8 mouse cellular contexts compared by ENCODE assay signal in genomic region chr2:27744612-27745351, GRCm38 (mm10).
DNase-seq lines count a peak whose midpoint lies in the region; ATAC-seq and TF ChIP-seq lines count a peak whose summit lies in the region.

No protein-coding gene starts in this region.

- TF ChIP-seq POLR2A in cerebellum, adult 2 months (IDR thresholded peaks at IDR 0.05; ENCODE audit: borderline replicate concordance, insufficient read depth, low read length) = no peak

- TF ChIP-seq CTCF in cerebellum, adult 2 months (IDR thresholded peaks at IDR 0.05; ENCODE audit: borderline replicate concordance, insufficient read depth, low read depth, low read length) = no peak

- H3K27ac ChIP-seq in hindbrain, embryonic 12.5 days = 0 out of 2 replicates have a peak overlapping the region, but pooled peaks have one; percentile 19
- H3K27ac ChIP-seq in hindbrain, embryonic 14.5 days = no peak overlapping the region
- H3K27ac ChIP-seq in heart, embryonic 10.5 days = peak overlapping the region; percentile 63; the same call in 1 of the 2 replicates
- H3K27ac ChIP-seq in limb, embryonic 10.5 days = peak overlapping the region; percentile 50
- peak overlapping the region; percentile 87 for H3K27ac ChIP-seq in stomach, embryonic 14.5 days (ENCODE audit: low read length)
- H3K27ac ChIP-seq in cerebellum, adult 2 months (ENCODE audit: insufficient read depth, low read length) = no peak overlapping the region

- intact Hi-C loops in gastrocnemius, postnatal 14 days (cut with DNase I; ENCODE audit: low total_unique reads) = loop anchor here (5.0 kb wide), 1 partner anchor 52 kb away; no protein-coding TSS in a partner anchor

- WGBS in hindbrain, embryonic 12.5 days = 69% methylated on average over 13 of the region's 13 CpGs
- 61% methylated on average over 13 of the region's 13 CpGs for WGBS in hindbrain, embryonic 14.5 days
- 72% methylated on average over 13 of the region's 13 CpGs for WGBS in heart, embryonic 10.5 days
- 76% methylated on average over 13 of the region's 13 CpGs for WGBS in limb, embryonic 10.5 days
- 57% methylated on average over 13 of the region's 13 CpGs for WGBS in stomach, embryonic 14.5 days
- whole genome bisulfite sequencing in cerebellum, adult 2 months = 81% methylated on average over 13 of the region's 13 CpGs

- no peak overlapping the region for H3K9ac ChIP-seq in hindbrain, embryonic 12.5 days
- H3K9ac ChIP-seq in hindbrain, embryonic 14.5 days = no peak overlapping the region
- H3K9ac ChIP-seq in stomach, embryonic 14.5 days (replicated peaks; ENCODE audit: low read depth, low read length) = no peak overlapping the region

- H3K4me1 ChIP-seq in hindbrain, embryonic 12.5 days = peaks cover 47% of the 10 kb centered on the region
- peaks cover 25% of the 10 kb centered on the region for H3K4me1 ChIP-seq in hindbrain, embryonic 14.5 days (replicated peaks; ENCODE audit: control insufficient read depth, insufficient read depth, low read length)
- H3K4me1 ChIP-seq in heart, embryonic 10.5 days = peaks cover 50% of the 10 kb centered on the region
- H3K4me1 ChIP-seq in limb, embryonic 10.5 days = peaks cover 52% of the 10 kb centered on the region
- H3K4me1 ChIP-seq in stomach, embryonic 14.5 days (ENCODE audit: control insufficient read depth, insufficient read depth, low read length) = peaks cover 43% of the 10 kb centered on the region
- peaks cover 19% of the 10 kb centered on the region for H3K4me1 ChIP-seq in cerebellum, adult 2 months (ENCODE audit: control insufficient read depth, insufficient read depth, low read length)

- peaks cover 29% of the 10 kb centered on the region for H3K36me3 ChIP-seq in hindbrain, embryonic 12.5 days
- 0 out of 2 replicates have a peak, but pooled peaks cover 5% of the 10 kb centered on the region for H3K36me3 ChIP-seq in hindbrain, embryonic 14.5 days (replicated peaks; ENCODE audit: control insufficient read depth, insufficient read depth)
- peaks cover 70% of the 10 kb centered on the region for H3K36me3 ChIP-seq in heart, embryonic 10.5 days
- H3K36me3 ChIP-seq in limb, embryonic 10.5 days = peaks cover 76% of the 10 kb centered on the region
- peaks cover 25% of the 10 kb centered on the region for H3K36me3 ChIP-seq in stomach, embryonic 14.5 days (ENCODE audit: control insufficient read depth, insufficient read depth, low read length)

- H3K27me3 ChIP-seq in hindbrain, embryonic 12.5 days = no peaks in the 10 kb centered on the region
- H3K27me3 ChIP-seq in hindbrain, embryonic 14.5 days (ENCODE audit: control insufficient read depth, insufficient read depth, low read length) = no peaks in the 10 kb centered on the region
- H3K27me3 ChIP-seq in heart, embryonic 10.5 days (ENCODE audit: insufficient read depth, poor library complexity, severe bottlenecking) = peaks cover 95% of the 10 kb centered on the region
- no peaks in the 10 kb centered on the region for H3K27me3 ChIP-seq in limb, embryonic 10.5 days (ENCODE audit: low read depth, poor library complexity, severe bottlenecking)
- H3K27me3 ChIP-seq in stomach, embryonic 14.5 days (ENCODE audit: control insufficient read depth, insufficient read depth, low read length) = no peaks in the 10 kb centered on the region
- H3K27me3 ChIP-seq in cerebellum, adult 2 months (ENCODE audit: control insufficient read depth, insufficient read depth, low read length) = no peaks in the 10 kb centered on the region

- DNase-seq in hindbrain, embryonic 14.5 days (ENCODE audit: low spot score) = no peak
- no peak for DNase-seq in heart, embryonic 10.5 days (ENCODE audit: low spot score)
- no peak for DNase-seq in limb, embryonic 10.5 days (ENCODE audit: low spot score)
- DNase-seq in gastrocnemius, postnatal 14 days = no peak
- no peak for DNase-seq in layer of hippocampus, adult 9-10 months (ENCODE audit: low spot score)
- no peak for DNase-seq in cerebellum, adult 2 months

- no peak overlapping the region for H3K4me3 ChIP-seq in hindbrain, embryonic 12.5 days
- no peak overlapping the region for H3K4me3 ChIP-seq in hindbrain, embryonic 14.5 days (replicated peaks; ENCODE audit: low read length)
- no peak overlapping the region for H3K4me3 ChIP-seq in heart, embryonic 10.5 days
- no peak overlapping the region for H3K4me3 ChIP-seq in limb, embryonic 10.5 days
- H3K4me3 ChIP-seq in stomach, embryonic 14.5 days (ENCODE audit: low read depth, low read length) = no peak overlapping the region
- no peak overlapping the region for H3K4me3 ChIP-seq in cerebellum, adult 2 months (replicated peaks; ENCODE audit: insufficient read depth, low read depth, low read length)

- no peaks in the 10 kb centered on the region for H3K9me3 ChIP-seq in hindbrain, embryonic 12.5 days (replicated peaks)
- H3K9me3 ChIP-seq in hindbrain, embryonic 14.5 days (ENCODE audit: control insufficient read depth, low read length) = no peaks in the 10 kb centered on the region
- no peaks in the 10 kb centered on the region for H3K9me3 ChIP-seq in heart, embryonic 10.5 days
- H3K9me3 ChIP-seq in limb, embryonic 10.5 days (replicated peaks) = no peaks in the 10 kb centered on the region
- no peaks in the 10 kb centered on the region for H3K9me3 ChIP-seq in stomach, embryonic 14.5 days (ENCODE audit: control insufficient read depth, low read depth, low read length)

- no peak overlapping the region for H3K4me2 ChIP-seq in hindbrain, embryonic 12.5 days (replicated peaks)
- no peak overlapping the region for H3K4me2 ChIP-seq in hindbrain, embryonic 14.5 days (replicated peaks)
- H3K4me2 ChIP-seq in stomach, embryonic 14.5 days (replicated peaks; ENCODE audit: low read depth, low read length) = no peak overlapping the region

- no peak for ATAC-seq in hindbrain, embryonic 12.5 days (ENCODE audit: low FRiP score)
- no peak for ATAC-seq in hindbrain, embryonic 14.5 days (ENCODE audit: low FRiP score)
- peak; percentile 70 for ATAC-seq in stomach, embryonic 14.5 days (ENCODE audit: insufficient number of reproducible peaks, insufficient read depth, low FRiP score, low read depth)

Comparison
In these comparisons a context has a peak if more than half of its experiments do, and no peak if none do; other contexts are left out.
1. H3K27ac ChIP-seq: peak in hindbrain, embryonic 12.5 days (single experiment), heart, embryonic 10.5 days (single experiment), limb, embryonic 10.5 days (single experiment) and stomach, embryonic 14.5 days (single experiment); none in hindbrain, embryonic 14.5 days (single experiment) and cerebellum, adult 2 months (single experiment).